Mouse (Mus musculus): ENCODE measurements around the gene AI467606. TPM values are rescaled to one million over a fixed set of nuclear protein-coding genes. Genes with fewer than 3 reads are reported as not detected.
A peak's percentile ranks its signal among the peaks of the same experiment; 100 is the strongest.

Gene AI467606
- polyA plus RNA-seq, 1 experiment = 4.9 TPM

DNA sequence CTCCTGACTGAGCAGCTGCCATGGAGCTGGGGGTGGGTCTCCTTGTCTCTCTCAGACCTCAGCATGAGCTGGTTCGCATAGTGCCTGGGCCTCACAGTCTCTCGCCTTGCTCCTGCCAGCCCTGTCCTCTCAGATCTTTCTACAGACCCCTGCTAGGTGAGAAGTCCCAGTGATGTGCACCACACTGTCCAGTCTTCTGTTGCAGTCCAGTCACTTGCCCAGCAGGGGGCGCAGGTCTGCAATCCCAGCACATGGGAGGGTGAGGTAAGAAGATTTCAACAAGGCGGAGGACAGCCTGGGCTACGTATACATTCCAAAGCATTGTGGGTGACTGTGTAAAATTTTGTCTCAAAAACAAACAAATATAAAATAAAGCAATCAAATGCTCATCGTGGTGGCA, 20.3 kb downstream of the AI467606 start:
- no peak overlapping the region for H3K27ac ChIP-seq (ENCODE audit: control insufficient read depth, insufficient read depth, low read depth, low read length)

DNA sequence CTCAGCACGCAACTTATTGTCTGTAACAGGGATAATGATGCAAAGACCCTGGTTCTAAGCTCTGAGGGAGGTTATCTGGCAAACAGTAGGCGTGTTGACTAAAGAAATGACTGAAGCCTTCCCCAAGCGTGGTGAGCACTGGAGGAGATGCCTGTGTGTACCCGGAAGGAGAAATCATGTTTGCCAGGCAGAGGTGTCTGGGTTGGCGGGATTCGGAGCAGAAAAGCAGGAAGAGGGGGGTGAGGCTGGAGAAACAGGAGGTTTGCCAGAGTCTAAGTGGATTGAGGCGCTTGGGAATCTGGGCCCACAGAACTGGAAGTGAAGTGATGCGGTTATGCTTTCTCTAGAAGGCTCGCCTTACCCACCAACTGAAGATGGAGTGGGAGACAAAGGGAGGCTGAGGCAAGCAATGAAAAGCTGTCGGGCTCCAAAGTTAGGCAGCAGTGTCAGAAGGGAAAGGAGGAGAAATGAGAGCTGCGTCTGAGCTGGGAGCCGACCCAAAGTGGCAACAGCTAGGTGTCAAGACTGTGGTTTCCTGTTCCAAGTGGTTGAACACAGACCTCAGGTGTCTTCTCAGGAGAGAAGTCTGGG, 21.2 kb downstream of the AI467606 start:
- H3K36me3 ChIP-seq (ENCODE audit: control insufficient read depth, insufficient read depth, low read length) = no peaks in the 10 kb centered on the region
- TF ChIP-seq POLR2A (IDR thresholded peaks at IDR 0.05; ENCODE audit: control insufficient read depth, low read depth, low read length) (no peak), CTCF (IDR thresholded peaks at IDR 0.05; ENCODE audit: control insufficient read depth, insufficient read depth, insufficient replicate concordance, low read depth, low read length) (no peak)

More for the DNA sequence above, 20.3 kb downstream of the AI467606 start:
- Histone ChIP-seq H3K36me3 (ENCODE audit: control insufficient read depth, insufficient read depth, low read length) (no peaks in the 10 kb centered on the region), H3K4me3 (ENCODE audit: control insufficient read depth, low read depth, low read length) (no peak overlapping the region), H3K4me1 (ENCODE audit: control insufficient read depth, insufficient read depth, low read length) (no peaks in the 10 kb centered on the region; the same call in 1 of the 2 replicates), H3K27me3 (ENCODE audit: control insufficient read depth, insufficient read depth, low read length) (no peaks in the 10 kb centered on the region)
- TF ChIP-seq POLR2A (IDR thresholded peaks at IDR 0.05; ENCODE audit: control insufficient read depth, low read depth, low read length) (no peak), CTCF (IDR thresholded peaks at IDR 0.05; ENCODE audit: control insufficient read depth, insufficient read depth, insufficient replicate concordance, low read depth, low read length) (peak; percentile 87; the same call in 1 of the 2 replicates)

DNA sequence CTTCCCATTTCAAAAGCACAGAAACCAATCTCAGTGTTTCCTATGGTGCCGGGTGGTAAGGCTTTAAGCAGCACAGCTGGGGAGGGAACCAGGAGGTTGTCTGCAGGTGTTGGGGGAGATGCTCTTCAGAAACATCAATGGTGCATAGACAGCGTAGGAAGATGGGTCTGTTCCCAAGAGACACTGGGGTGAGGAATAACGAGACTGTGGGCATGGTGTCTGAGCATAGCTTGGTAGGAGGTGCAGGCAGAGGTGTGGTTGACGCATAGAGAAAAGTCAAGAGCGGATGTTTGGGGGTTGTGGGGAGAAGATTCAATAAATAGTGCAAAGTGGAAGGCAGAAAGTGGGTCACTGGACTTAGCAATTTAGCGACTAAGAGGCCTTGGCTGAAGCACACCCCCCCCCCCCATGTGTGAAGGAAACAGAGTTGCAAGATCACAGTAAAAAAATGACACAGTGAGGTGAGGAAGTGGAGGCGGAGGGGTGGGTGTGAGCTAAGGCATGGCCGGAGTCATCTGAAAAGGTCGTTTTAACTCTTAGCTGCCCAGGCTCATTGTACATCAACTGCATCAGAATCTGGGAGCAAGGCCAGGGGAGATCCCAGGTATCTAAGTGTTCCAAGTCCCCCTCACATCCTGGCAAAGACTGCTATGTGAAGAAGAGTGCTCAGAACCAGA, 21.9 kb downstream of the AI467606 start:
- Histone ChIP-seq H3K27me3 (ENCODE audit: control insufficient read depth, insufficient read depth, low read length) (no peaks in the 10 kb centered on the region), H3K36me3 (ENCODE audit: control insufficient read depth, insufficient read depth, low read length) (no peaks in the 10 kb centered on the region), H3K4me3 (ENCODE audit: control insufficient read depth, low read depth, low read length) (no peak overlapping the region), H3K27ac (ENCODE audit: control insufficient read depth, insufficient read depth, low read depth, low read length) (no peak overlapping the region), H3K4me1 (ENCODE audit: control insufficient read depth, insufficient read depth, low read length) (no peaks in the 10 kb centered on the region; the same call in 1 of the 2 replicates)
- TF ChIP-seq CTCF (IDR thresholded peaks at IDR 0.05; ENCODE audit: control insufficient read depth, insufficient read depth, insufficient replicate concordance, low read depth, low read length) (no peak), POLR2A (IDR thresholded peaks at IDR 0.05; ENCODE audit: control insufficient read depth, low read depth, low read length) (no peak)

More for the DNA sequence above, 21.2 kb downstream of the AI467606 start:
- H3K4me1 ChIP-seq (ENCODE audit: control insufficient read depth, insufficient read depth, low read length) = no peaks in the 10 kb centered on the region; the same call in 1 of the 2 replicates
- H3K27ac ChIP-seq (ENCODE audit: control insufficient read depth, insufficient read depth, low read depth, low read length) = no peak overlapping the region
- no peaks in the 10 kb centered on the region for H3K27me3 ChIP-seq (ENCODE audit: control insufficient read depth, insufficient read depth, low read length)
- H3K4me3 ChIP-seq (ENCODE audit: control insufficient read depth, low read depth, low read length) = no peak overlapping the region

DNA sequence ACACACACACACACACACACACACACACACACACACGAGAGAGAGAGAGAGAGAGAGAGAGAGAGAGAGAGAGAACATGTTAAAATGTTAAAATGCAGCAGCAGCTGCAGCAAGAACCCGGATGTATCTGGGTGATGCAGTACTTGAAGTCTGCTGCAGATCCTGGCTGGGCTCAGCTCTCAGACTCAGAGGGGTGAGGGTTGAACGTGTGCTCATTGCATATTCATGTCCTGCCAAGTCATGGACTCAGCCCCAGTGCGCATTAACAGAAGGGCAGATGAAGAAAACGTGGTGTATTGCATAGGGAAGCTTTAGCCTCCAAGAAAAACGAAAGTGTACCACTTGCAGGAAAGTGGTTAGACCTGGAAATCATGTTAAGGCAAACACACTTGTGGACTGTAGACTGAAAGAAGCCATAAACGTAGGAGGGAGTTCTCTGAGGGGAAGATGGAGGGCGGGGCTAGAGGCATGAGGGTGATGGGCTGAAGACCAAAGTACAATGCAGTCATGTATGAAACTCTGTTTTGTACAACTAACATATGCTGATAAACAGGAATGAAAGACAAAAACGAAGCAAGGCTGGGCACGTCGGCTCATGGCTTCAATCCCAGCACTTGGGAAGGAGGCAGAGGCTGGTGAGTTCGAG, 22.6 kb downstream of the AI467606 start:
- Histone ChIP-seq H3K27me3 (ENCODE audit: control insufficient read depth, insufficient read depth, low read length) (no peaks in the 10 kb centered on the region), H3K4me3 (ENCODE audit: control insufficient read depth, low read depth, low read length) (no peak overlapping the region), H3K36me3 (ENCODE audit: control insufficient read depth, insufficient read depth, low read length) (no peaks in the 10 kb centered on the region), H3K4me1 (ENCODE audit: control insufficient read depth, insufficient read depth, low read length) (no peaks in the 10 kb centered on the region; the same call in 1 of the 2 replicates), H3K27ac (ENCODE audit: control insufficient read depth, insufficient read depth, low read depth, low read length) (no peak overlapping the region)
- TF ChIP-seq POLR2A (IDR thresholded peaks at IDR 0.05; ENCODE audit: control insufficient read depth, low read depth, low read length) (no peak), CTCF (IDR thresholded peaks at IDR 0.05; ENCODE audit: control insufficient read depth, insufficient read depth, insufficient replicate concordance, low read depth, low read length) (no peak)

- no peak overlapping the region for H3K27ac ChIP-seq (ENCODE audit: control insufficient read depth, insufficient read depth, low read depth, low read length)
- H3K27me3 ChIP-seq (ENCODE audit: control insufficient read depth, insufficient read depth, low read length) = no peaks in the 10 kb centered on the region
- H3K4me1 ChIP-seq (ENCODE audit: control insufficient read depth, insufficient read depth, low read length) = peaks cover 2% of the 10 kb centered on the region; the same call in 1 of the 2 replicates
- H3K36me3 ChIP-seq (ENCODE audit: control insufficient read depth, insufficient read depth, low read length) = no peaks in the 10 kb centered on the region
- H3K4me3 ChIP-seq (ENCODE audit: control insufficient read depth, low read depth, low read length) = no peak overlapping the region
- TF ChIP-seq CTCF (IDR thresholded peaks at IDR 0.05; ENCODE audit: control insufficient read depth, insufficient read depth, insufficient replicate concordance, low read depth, low read length) (no peak), POLR2A (IDR thresholded peaks at IDR 0.05; ENCODE audit: control insufficient read depth, low read depth, low read length) (no peak)
These were observed 23.8 kb downstream of the AI467606 start for GRCm38 (mm10) chr7:127114920-127115319.

DNA sequence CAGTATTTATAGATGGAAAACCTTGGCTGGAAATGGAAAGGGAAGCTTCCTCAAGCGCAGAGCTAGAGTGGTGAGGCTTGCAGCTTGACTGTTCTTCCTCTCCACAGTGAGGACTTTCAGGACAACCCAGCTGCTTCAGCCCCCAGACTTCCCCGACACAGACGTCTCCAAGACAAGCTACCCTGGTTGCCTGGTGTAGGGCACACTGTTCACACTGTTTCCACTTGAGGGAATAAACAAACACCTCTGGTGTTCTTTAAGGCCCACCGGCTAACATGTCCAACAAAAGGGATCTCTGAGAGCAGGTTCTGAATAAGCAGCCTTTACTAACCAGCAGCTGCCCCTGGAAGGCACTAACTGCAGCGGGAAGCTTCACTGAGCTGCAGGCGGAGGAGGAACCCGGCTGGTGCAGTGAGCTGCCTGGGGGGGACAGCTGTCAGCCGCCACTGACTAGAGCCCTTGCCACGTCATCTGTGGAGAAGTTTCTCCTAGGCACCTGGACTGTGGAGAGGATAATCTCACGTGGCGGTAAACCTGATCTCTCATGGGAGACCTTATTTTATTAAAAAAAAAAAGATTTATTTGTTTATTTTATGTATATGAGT, 25.3 kb downstream of the AI467606 start:
- Histone ChIP-seq H3K36me3 (ENCODE audit: control insufficient read depth, insufficient read depth, low read length) (no peaks in the 10 kb centered on the region), H3K27ac (ENCODE audit: control insufficient read depth, insufficient read depth, low read depth, low read length) (no peak overlapping the region), H3K4me1 (ENCODE audit: control insufficient read depth, insufficient read depth, low read length) (peaks cover 4% of the 10 kb centered on the region), H3K27me3 (ENCODE audit: control insufficient read depth, insufficient read depth, low read length) (no peaks in the 10 kb centered on the region), H3K4me3 (ENCODE audit: control insufficient read depth, low read depth, low read length) (no peak overlapping the region)
- TF ChIP-seq POLR2A (IDR thresholded peaks at IDR 0.05; ENCODE audit: control insufficient read depth, low read depth, low read length) (no peak), CTCF (IDR thresholded peaks at IDR 0.05; ENCODE audit: control insufficient read depth, insufficient read depth, insufficient replicate concordance, low read depth, low read length) (no peak)

- Histone ChIP-seq H3K27ac (ENCODE audit: control insufficient read depth, insufficient read depth, low read depth, low read length) (no peak overlapping the region), H3K4me3 (ENCODE audit: control insufficient read depth, low read depth, low read length) (no peak overlapping the region), H3K4me1 (ENCODE audit: control insufficient read depth, insufficient read depth, low read length) (peaks cover 5% of the 10 kb centered on the region; the same call in 1 of the 2 replicates), H3K27me3 (ENCODE audit: control insufficient read depth, insufficient read depth, low read length) (no peaks in the 10 kb centered on the region), H3K36me3 (ENCODE audit: control insufficient read depth, insufficient read depth, low read length) (no peaks in the 10 kb centered on the region)
- TF ChIP-seq POLR2A (IDR thresholded peaks at IDR 0.05; ENCODE audit: control insufficient read depth, low read depth, low read length) (no peak), CTCF (IDR thresholded peaks at IDR 0.05; ENCODE audit: control insufficient read depth, insufficient read depth, insufficient replicate concordance, low read depth, low read length) (no peak)
These were observed 26.8 kb downstream of the AI467606 start for GRCm38 (mm10) chr7:127117948-127118347.
